Mouse (Mus musculus): ENCODE data around the gene Eif2b2.

The Eif2b2 gene

GRCm38 (mm10) chr12:85193923-85194622, 25.2 kb upstream of the Eif2b2 start:
- no peak for DNase-seq (ENCODE audit: inconsistent ontology term)

- DNase-seq (ENCODE audit: inconsistent ontology term): peak; percentile 72
These were observed 24.7 kb upstream of the Eif2b2 start for GRCm38 (mm10) chr12:85194623-85195018.

- no peak for DNase-seq (ENCODE audit: inconsistent ontology term)
These were observed 24.2 kb upstream of the Eif2b2 start for GRCm38 (mm10) chr12:85195086-85195485.

- no peak for DNase-seq (ENCODE audit: inconsistent ontology term)
These were observed 23.1 kb upstream of the Eif2b2 start for GRCm38 (mm10) chr12:85196191-85196590.

DNA sequence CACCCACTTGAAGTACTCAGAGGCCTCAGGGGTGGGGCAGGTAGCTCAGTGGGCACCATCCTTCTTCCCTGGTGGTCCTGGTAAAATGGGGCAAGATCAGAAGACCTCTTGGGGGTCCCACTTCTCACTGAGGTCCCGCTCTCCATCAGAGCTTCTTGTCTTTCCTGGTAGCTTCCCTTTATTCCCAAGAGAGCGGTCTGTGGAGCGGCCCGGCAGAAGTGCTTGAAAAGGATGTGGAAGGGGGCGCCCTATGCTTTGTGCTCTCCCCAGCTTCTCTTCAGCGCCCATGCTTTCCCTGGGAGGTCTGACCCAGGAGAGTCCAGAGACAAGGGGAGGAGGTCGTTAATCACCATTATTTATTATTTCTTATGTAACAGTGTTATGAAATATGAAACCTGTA, 21.9 kb upstream of the Eif2b2 start:
- DNase-seq (ENCODE audit: inconsistent ontology term): no peak

DNA sequence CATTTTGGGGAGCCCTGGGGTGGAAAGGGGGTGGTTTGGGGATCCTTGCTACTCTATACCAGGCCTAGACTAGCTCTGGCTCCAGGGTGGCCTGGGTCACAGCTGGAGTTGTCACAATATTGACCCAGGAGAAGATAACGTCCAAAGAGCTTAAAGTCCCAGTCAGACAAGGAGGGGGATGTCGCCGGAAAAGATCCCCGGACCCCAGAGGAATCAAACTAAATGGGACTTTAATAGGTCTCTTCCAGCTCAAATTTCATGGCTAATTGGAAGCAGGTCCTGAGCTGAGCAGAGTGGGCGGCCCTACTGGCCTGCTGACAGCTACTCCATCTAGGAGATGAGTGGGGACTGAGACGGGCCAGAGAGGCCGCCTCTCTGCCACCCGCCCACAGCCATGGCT, 21.3 kb upstream of the Eif2b2 start:
- no peak for DNase-seq (ENCODE audit: inconsistent ontology term)

- DNase-seq (ENCODE audit: inconsistent ontology term): no peak
These were observed 19.3 kb upstream of the Eif2b2 start for GRCm38 (mm10) chr12:85199954-85200353.

DNA sequence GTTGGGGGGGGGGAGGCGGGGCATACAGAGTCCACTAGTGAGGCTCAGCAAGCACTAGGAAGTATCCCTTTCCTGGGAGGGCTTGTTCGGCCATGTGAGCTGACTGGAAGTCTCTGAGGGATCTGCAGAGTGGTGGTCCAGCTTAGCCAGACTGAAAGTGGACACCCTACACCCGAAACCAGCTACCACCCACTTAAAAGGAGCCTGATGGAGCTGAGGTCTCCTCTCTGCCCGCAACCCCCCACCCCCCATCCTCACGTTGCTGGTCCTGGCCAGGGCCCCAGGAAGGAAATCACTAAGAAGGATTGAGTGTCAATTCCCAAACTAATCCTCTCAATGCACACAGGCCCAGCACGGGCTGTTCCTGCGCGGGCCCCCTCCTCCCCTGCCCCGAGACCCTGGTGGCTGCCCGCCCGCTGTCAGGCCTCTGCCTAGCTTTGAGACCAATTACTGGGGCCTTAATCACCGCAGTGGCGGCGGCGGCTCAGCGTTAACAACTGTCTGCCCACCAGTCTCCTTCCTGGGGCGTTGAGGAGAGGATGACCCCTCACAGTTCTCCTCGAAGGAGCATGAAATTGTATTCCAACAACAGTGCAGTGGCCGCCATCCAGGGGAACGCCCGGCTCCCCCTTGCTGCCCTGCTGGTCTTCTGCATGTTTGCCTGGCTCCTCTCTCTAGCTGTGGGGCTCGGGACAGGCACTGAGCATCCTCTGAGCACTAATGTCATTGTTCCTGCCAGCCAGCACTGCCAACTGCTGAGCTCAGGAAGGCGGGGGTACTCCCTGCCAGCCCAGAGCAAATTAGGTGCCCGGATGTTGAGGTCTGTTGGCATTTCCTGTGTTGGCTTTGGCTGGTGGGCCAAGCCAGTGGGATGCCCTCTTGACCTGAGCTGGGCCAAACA, 18.1 kb upstream of the Eif2b2 start:
- DNase-seq (ENCODE audit: inconsistent ontology term): peak; percentile 93

- no peak for DNase-seq (ENCODE audit: inconsistent ontology term)
These were observed 17.5 kb upstream of the Eif2b2 start for GRCm38 (mm10) chr12:85201830-85202147.

DNA sequence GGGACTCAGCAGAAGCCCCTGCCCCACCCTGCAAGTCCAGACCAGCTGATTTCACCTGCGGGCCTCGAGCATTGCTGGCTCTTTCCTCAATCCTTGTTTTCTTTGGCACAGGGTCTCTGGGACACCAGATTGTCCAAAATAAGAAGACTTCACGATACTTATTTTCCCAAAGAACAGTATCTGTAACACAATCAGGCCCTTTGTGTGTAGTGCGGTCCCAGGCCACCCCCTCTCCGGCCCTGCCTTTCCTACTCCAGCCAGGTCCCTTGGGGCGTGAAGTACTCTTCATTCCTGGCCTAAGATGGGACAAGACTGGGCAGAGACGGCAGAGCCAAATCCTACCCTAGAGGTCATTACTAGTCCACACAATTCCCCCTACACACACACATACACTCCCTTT, 17.1 kb upstream of the Eif2b2 start:
- no peak for DNase-seq (ENCODE audit: inconsistent ontology term)

DNA sequence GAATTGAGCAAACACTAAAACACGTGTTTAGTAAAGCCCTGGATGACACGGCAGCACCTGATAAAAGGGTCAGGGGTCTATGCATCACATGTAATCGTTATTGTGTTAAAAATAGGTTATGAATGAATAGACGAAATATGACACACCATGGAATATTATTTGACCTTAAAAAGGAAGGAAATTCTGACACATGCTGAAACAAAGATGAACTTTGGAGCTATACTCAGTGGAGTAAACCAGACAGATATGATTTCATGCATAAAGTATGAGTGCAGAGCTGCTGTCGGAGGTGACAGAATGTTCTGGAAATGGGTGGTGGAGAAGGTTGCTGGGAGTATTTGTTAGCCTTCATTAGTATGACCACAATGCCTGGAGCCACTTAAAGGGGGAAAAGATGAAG, 15.6 kb upstream of the Eif2b2 start:
- DNase-seq (ENCODE audit: inconsistent ontology term): peak; percentile 28

DNA sequence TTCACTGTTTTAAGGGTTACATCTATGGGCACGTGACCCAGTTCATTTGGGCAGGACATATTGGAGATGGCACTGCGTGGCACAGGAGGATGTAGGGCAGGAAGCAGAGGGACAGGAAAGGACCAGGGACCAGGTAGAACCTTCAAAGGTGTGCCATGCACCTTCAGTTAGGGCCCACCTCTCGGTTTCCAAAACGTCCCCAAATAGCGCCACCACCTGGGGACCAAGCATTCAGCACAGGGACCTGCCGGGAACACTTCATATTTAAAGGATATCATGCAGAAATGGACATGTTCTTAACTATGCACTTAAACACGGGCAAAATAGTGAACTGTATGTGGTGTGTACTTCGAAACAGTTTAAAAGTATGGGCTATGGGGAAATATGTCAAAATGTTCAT, 15.2 kb upstream of the Eif2b2 start:
- no peak for DNase-seq (ENCODE audit: inconsistent ontology term)

GRCm38 (mm10) chr12:85205425-85205824, 13.9 kb upstream of the Eif2b2 start:
- DNase-seq (ENCODE audit: inconsistent ontology term): no peak

GRCm38 (mm10) chr12:85208687-85209199, 10.5 kb upstream of the Eif2b2 start:
- no peak for DNase-seq (ENCODE audit: inconsistent ontology term)

- no peak for DNase-seq (ENCODE audit: inconsistent ontology term)
These were observed 4.2 kb upstream of the Eif2b2 start for GRCm38 (mm10) chr12:85215031-85215430.

DNA sequence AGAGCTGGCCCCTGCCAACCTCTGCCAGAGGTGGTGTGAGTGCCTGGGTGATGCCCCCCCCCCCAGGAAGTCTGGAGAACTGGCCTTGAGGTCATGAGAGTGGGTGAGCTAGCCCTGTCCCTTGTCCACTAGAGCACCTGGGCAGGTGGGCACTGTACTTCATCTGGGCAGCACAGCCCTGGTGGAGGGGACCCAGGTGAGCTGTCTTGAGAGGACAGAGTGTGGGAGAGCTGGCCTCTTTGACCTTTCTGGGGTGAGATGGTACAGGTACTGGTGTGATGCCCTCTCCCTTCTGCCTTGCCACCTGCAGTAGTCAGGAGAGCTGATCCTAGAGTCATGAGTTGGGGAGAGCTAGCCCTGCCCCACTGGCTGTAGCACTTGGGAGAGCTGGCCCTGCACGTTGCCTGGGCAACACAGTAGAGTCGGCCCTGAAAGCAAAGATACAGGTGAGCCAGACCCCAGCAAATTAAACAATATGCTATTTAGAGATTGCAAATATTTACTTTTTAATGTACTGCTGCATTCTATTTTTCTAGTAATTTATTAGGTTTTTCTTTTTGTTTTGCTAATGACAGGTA, 1.5 kb upstream of the Eif2b2 start:
- DNase-seq (ENCODE audit: inconsistent ontology term): no peak

DNA sequence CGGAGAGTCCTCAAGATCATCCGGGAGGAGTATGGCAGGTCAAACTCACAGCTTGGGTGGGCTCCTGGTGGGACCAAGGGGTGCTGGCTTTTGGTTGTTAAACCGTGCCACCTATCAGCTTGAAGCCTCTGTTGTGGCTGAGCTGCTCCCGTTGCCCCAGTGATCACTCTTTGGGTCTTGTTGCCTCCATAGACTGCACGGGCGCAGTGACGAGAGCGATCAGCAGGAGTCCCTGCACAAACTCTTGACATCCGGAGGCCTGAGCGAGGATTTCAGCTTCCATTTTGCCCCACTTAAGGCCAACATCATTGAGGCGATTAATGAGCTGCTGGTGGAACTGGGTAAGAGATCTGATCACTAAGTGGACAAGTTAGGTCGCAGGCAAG, 617 bp downstream of the Eif2b2 start:
- no peak for DNase-seq (ENCODE audit: inconsistent ontology term)

DNA sequence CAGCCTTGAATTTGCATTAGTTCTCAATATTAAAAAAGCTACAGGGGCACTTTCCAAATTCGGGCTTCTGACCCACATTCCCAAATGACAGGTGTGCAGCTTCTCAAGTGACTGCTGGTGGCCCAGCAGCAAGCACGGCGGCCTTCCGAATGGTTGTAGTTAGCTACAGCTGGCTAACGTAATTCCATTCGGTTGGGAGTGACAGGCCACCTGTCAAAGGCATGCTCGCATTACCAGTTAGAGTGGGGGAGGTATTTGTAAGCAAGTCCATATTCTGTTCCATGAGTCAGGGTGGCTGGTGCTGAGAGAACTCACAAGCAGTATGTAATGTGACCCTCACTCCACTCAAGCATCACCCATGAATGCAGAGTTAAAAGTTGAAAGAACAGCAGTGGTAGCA, 7.9 kb downstream of the Eif2b2 start:
- DNase-seq (ENCODE audit: inconsistent ontology term): no peak

GRCm38 (mm10) chr12:85227876-85228599, 8.8 kb downstream of the Eif2b2 start:
- DNase-seq (ENCODE audit: inconsistent ontology term): peak; percentile 74

GRCm38 (mm10) chr12:85233376-85234358, 14.4 kb downstream of the Eif2b2 start:
- peak; percentile 89 for DNase-seq (ENCODE audit: inconsistent ontology term)

DNA sequence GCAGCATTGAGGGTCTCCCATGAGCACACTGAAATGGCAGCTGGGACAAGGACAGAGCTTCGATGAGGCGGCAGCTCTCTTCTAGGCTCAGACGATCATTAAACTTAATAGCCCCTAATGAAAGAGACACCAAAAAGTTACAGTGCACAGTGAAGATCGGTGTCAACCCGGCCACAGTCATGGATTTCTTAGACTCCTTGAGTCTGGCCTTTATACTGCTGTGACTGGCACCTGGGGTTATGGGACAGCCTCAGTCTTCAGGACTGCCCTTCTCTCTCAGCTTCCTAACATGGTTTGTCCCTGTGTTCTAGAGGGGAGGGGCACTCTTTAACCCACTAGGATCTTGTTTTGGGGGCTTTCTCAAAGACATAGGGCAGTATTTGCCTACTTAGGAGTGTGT, 18.3 kb downstream of the Eif2b2 start:
- DNase-seq (ENCODE audit: inconsistent ontology term): no peak

Measured in Muller cell, postnatal 12 days (primary cell).